Mouse (Mus musculus): ENCODE measurements around the gene Angptl6.

The Angptl6 gene

DNA sequence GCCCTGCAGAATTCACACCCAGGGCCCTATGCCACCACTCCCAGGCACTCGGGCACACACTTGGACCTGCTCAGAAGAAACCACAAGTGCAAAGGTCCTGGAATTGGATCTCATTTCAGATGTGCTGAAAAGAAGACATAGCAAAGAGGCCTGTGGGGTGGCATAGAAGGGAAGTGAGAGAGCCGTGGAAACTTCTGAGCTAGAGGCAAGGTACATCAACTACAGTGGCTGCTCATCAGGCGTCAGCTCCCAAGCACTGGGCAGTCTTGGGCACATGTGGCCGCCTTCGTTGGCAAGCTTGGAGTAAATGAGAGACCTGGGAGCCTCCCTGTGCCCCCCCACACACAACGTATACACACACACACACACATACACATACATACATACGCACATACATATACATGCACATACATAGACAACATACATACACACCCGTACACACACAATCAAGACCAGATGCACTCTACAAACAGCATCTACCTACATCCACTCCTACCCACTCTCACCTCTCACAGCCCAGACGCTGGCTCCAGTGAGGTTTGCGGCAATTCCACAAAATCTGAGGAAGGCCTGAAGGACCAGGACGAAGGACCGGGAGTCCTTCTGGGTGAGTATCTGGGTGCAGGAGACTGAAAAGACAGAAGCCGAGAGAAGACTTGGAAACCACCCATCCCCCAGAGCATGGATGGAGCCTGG, at the start of gene Angptl6:
Gene Angptl6 (minus strand): TSS at position 631 of the 696 bp plus-strand sequence.
- no peak for DNase-seq (ENCODE audit: low read depth)

DNA sequence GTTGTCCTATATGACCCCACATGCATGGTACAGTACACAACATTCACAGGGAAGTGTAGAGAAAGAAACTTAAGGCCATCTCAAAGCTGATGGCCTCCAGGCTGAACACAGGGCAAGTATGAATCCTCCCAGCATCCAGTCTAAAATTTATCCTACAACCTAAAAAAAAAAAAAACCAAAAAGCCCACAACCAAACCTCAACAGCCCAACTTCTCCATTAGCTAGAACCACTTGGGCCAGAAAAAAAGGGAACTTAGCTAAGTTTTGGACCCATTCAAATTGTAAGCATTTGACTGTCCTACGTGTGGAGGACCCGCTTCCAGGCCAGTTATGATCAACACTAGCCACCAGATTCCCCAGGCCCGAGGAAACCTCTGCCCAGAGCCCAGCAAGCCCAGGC, 43.7 kb upstream of the Angptl6 start:
- no peak for DNase-seq (ENCODE audit: low read depth)

DNA sequence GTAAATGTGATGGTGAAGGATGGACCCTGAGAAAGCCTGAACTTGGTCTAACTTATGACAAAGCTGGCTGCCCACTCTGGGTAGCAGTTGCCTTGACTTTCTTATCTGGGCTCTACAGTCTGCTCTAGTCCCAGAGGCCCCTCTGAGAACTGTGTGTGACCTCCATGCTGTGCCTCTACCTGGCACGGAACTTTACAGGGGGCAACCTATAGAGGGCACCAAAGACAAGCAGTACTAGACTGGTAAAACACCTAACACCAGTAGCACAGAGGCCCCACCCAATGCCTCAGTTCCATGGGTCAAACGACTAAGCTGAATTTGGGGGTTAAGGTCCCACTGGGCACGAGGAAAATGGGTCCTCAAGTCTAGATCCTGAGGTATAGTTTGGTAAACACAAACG, 36.6 kb upstream of the Angptl6 start:
- DNase-seq (ENCODE audit: low read depth) = peak; percentile 70

DNA sequence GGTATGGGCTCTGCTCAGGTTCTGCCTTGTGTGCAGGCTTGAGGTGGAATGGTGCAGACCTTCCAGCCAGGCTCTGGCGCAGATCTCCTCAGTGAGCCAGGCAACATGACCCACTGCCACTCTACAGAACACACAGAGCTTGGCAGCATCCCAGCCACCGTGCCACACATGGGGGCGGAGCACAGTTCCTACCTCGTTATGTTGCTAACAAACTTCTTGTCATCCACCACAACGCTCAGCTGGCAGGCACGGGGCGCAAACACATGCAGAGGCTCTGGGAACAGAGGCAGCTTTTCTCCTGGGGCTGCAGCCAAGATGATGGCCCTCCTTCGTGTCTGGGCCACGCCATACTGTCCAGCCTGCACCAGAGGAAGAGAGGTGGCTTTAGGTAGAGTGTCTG, 30.4 kb upstream of the Angptl6 start:
- DNase-seq (ENCODE audit: low read depth) = no peak

DNA sequence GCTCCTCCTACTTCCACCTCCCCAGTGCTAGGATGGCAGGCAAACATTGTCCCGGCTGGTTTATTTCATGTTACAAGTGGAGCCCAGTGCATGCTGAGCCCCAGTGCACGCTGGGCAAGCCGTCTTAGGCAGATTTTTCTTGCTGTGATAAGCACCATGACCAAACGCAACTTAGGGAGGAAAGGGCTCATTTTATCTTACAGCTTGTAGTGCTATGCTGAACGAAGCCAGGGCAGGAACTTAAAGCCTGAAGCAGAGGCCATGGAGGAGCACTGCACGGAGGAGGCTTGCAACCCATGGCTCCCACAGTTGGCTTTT, 22.6 kb upstream of the Angptl6 start:
- DNase-seq (ENCODE audit: low read depth) = no peak

DNA sequence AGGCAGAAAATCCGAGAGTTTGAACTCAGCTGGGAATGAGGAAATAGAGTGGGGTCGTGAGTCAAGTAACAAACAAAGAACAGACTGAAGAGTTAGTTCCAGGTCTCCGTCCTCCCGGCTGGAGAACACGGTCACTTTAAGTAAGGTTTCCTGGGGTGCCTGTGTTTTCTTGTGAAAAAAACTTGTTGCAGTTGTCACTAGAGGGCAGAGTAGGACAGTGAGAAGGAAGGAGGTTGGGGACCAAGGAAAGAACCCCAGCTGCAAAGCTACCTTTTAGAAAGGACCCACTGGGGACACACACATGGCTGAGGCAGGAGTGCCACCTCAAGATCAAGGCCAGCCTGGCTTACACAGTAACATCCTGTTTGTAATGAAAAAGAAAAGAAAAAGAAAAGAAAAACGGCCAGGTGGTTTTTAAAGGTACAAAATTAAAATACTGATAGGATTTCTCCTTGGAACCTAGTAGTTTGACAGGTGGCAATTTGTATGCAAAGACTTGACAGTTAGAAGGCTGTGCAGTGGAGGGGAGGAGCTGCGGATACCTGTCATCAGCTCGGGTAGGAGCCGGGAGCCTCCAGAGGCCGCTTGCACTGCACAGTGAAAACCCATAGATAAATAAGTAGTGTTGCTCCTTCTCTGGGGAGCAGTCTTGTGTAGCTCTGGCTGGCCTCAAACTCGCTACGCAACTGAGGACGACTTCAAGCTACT, 22.1 kb upstream of the Angptl6 start:
- peak; percentile 83 for DNase-seq (ENCODE audit: low read depth)

DNA sequence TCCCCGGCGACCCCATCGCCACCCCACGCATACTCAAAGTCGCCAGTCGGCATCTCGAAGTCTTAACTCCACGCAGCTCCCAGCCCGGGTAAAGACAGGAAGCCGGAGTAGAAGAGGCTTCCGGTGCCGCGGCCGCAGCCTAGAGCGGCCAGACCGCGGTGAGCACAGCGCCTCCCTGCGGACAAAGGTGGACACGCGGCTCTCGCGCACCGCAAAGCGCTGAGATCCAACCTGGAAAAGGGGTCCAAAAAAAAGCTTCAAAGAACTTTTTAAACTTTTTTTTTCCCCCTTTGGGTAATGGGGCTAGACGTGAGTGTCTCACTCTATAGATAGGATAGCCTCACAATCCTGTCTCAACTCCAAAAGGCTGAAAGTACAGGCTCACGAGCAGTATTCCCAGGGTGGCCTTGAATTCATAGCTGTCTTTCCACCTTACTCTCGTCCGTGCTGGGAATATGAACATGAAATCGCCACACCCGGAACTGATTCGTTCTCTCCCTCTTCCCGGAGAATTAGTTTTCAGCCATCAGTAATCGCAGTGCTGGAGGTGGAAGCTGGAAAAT, 19.1 kb upstream of the Angptl6 start, which contains the start of gene Eif3g:
Gene Eif3g (minus strand): TSS at position 113 of the 563 bp plus-strand sequence.
- DNase-seq (ENCODE audit: low read depth) = peak; percentile 91

DNA sequence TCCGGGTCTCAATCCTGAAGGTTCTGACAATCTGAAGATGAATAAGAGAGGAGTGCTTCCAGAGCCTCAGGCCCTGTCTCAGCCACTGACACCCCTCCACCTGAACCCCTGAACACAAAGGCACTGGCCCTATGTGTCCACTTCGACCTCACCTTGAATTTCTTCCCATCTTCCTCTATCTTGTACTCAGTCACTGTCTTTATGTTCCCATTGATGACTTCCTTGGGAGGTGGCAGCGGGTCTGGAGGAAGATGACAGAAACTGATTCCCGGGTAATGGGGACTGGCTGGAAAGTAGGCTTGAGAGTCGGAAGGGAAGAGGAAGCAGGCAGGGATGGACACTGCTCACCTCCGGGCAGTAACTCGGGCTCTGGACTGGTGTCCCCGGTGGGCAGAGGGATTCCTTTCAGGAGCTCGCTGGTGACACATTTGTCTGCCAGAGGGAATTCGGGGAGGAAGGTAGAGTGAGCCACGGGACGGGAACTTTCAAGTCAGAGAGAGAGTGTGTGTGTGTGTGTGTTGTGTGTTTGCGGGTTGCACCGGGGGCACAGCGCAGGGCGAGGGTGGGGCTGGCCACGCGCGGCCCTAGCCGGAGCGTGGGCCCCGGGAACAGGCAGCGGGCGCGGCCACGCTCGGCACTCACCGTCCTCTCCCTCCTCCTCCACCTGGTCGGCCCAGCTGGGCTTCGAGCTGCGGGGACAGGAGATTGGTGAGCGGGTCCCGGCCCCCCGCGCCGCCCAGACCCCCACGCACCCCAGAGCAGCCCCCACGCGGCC, 18.4 kb upstream of the Angptl6 start:
- peak; percentile 22 for DNase-seq (ENCODE audit: low read depth)

DNA sequence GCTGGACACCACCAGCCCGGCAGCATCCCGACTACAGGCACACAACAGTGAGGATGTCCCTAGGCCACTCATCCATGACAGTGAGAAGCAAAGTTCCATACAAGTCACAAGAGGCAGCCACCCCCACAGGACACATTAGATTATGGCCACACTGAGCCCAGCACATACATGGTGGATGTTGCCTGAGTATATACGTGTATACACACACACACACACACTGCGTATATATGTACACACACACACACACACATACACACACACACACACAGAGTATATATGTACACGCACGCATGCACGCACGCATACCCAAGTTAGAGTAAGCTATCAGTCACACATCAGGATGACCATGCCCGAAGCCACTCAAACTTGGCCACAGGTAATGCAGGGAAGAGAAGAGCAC, 15.9 kb upstream of the Angptl6 start:
- no peak for DNase-seq (ENCODE audit: low read depth)

DNA sequence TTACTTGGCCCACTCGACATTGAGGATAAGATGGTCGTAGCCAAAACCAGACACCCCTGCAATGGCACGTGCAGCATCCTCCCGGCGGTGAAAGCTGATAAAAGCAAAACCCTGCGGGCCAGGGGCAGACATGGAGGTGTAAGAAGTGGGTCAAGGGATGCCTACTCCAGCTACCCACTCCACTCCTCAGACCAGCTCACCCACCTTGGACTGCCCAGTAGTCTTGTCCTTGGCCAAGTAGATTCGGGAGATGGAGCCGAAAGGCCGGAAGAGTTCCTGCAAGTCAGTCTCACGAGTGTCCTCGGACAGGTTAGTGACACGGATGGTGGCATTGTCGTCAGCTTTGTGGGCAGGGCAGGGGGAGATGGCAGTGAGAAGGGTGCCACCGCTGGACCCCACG, 15.1 kb upstream of the Angptl6 start:
- DNase-seq (ENCODE audit: low read depth) = no peak

DNA sequence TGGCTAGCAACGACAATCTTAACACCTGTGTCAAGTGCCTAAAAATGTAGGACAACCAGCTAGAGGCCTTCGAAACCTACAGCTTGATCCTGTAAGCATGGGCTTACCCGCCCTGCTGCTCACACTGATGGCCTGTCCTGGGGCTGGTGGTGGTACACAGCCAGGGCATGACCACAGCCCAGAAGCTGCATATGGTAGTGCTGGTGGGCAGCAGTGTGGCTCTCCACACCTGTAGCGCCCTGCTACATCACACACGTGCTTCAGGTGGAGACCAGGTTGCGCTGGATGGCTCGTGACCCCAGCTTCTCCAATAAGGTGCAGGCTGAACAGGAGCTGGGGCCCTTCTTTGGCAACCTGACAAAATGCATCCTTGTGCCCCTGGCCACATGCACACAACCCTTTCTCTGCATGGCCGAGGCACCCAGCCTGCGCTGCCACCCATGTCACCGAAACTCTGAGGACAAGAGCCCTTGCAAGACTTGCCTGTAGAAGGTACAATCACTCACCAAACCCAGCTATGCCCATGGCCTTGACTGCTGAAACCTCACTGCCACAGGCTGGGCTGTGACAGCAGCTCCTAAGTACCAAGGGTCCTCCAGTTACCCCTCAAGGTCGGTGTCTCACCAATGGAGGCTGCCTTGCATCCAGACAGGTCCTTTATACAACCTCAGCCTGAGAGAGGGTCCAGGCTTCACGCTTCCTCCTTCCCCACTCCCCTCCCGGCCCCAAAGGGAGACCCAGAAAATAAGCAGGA, 14.2 kb upstream of the Angptl6 start:
- DNase-seq (ENCODE audit: low read depth) = no peak

DNA sequence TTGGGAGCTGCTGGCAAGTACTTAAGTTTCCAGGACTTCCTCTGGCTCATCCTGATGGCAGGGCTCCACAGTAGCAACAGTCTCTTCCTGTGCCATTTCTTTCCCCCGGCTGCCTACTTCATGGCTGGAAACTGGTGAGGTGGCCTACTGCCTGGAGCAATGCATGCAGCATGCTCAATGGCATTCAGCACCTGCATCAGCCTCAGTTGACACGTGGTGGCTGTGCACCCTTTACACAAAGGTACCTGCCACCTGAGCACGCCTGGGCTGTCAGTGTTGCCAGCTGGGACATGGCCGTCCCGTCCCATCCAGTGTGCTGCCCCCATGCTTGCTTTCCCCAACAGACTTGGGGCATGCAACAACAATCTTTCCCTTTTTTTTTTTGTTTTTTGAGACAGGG, 13.5 kb upstream of the Angptl6 start:
- DNase-seq (ENCODE audit: low read depth) = no peak

DNA sequence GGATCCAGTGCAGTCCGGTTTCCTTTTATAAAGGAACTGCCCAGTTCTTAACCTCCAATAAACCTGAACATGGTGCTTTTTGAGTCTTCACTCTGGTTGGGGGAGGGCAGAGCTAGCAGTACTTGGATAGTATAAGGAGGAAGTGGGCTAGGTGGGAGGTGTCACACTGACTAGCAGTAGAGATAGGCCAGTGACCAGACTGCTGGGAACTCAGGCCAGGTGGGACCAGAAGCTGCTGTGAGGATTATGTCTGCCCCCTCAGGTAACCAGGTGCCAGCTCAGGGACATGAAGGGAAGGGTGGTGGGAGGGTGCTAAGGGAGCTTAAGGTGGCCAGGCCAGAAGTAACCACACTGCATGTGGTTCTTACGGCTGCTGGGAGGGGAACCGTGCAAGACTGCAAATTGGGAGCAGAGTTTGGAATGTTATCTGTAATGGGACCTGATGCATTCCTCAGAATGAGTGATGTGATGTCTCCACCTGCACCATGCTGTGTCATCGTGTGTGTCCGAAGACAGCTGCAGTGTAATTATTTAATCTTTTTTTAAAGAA, 12.7 kb upstream of the Angptl6 start:
- no peak for DNase-seq (ENCODE audit: low read depth)

DNA sequence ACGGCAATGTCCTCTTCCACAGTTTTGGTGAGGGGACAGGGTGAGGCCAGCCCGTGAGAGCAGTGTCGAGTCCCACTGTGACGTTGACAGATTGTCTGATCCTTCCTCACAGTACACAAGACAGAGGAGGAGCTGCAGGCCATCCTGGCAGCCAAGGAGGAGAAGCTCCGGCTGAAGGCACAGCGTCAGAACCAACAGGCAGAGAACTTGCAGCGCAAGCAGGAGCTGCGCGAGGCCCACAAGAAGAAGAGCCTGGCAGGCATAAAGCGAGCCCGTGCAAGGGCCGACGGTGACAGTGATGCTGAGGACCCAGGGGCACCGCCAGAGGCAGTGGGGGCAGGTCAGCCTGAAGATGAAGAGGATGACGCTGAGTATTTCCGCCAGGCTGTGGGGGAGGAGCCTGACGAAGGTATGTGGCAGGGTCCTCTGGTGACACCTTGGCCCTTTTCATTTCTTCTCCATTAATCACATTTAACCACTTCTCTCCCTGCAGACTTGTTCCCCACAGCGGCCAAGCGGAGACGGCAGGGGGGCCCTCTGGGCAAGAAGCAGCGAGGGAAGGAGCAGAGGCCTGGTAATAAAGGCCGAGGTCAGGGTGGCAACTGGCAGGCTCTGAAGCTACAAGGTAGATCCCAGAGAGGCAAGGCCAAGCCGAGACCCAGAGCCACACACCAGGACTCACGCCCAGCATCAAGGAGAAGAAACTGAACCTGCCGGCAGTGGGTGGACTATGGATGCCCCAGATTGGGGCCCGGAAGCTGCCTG, 12.0 kb upstream of the Angptl6 start:
- no peak for DNase-seq (ENCODE audit: low read depth)

DNA sequence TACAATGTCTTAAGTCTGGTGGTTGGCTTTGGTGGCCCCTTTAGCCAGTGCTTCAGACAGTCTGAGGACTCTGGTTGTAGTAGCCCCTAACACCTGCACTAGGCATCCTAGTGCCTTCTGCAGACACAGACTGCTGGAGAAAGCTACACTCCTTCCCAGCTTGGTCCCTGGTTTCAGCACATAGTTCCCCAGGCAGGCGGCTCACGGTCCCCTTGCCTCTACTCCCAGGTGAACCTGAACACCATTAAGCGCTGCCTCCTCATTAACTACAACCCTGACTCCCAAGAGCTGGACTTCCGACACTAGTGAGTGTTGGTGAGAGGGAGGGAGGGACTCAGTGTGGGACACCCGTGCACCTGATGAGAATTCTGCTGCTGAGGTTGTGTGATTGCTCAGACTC, 10.9 kb upstream of the Angptl6 start:
- DNase-seq (ENCODE audit: low read depth) = no peak

DNA sequence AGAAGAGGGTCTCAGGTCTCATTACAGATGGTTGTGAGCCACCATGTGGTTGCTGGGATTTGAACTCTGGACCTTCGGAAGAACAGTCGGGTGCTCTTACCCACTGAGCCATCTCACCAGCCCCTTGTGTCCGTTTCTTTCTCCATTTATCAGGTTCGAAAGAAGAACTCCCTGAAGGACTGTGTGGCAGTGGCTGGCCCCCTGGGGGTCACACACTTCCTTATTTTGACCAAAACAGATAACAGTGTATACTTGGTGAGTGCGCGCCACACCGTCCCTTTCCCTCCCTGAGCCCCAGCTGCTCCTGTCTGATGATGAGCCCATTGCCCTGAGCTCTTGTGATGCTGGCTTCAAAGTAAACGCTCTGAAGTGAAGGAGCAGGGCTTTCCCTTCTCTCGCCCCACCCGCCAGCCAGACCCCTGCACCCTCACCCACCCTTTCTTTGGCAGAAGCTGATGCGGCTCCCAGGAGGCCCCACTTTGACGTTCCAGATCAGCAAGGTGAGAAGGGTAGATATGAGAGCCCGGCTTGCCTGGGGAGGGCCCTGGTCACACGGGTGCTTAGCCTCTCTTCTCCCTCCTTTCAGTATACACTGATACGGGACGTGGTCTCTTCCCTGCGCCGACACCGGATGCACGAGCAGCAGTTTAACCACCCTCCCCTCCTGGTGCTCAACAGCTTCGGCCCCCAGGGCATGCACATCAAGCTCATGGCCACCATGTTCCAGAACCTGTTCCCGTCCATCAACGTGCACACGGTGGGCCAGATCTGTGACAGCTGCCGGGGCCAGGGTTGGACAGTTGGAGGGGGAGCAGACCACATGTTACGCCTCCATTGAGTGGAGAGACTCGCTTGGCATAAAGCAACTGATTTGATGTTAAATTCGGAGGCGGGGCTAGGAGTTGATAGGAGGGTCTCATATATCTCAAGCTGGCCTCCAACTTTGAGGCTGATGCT, 9.9 kb upstream of the Angptl6 start:
- no peak for DNase-seq (ENCODE audit: low read depth)

DNA sequence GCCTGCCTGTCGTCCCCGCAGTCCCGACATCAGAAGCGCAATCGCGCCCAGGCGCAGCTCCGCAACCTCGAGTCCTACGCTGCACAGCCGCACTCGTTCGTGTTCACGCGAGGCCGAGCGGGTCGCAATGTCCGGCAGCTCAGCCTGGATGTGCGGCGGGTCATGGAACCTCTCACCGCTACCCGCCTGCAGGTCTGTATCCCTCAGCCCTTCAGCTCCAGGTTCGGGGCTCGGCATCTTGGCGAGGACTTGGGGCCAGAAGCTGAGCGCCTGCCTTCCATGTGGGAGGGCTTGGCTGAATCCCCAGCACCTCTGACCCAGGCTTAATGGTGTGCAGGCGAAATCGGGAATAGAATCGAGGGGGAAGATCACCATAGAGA, 8.8 kb upstream of the Angptl6 start:
- DNase-seq (ENCODE audit: low read depth) = no peak

DNA sequence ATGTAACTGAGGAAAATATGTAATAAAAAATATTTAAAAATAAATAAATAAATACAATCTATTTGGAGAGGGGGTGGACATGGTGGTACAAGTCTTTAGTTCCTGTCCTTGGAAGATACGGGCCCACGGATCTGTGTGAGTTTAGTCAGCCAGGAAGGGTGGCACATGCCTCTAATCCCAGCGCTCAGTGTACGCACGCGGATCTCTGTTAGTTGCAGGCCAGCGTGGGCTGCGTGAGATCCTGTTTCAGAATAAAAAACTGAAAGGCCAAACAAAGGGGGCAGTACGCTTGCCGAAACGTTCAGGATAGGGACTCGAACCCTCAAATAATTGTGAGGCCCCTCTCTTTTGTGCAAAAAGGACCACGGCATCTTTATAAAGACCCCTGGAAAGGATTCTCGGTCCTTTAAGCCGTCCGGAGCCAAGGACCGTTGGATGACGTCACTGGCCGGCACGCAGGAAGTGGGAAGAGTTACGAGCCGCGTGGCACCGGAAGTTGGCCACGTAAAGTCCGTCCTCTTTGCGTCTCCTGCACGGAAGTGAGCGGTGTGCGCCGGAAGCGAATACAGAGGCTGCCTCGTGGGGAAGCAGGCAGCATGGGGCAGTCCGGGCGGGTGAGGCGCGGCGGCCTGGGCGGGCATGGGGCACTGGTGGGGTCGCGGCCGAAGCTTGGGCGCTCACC, 8.3 kb upstream of the Angptl6 start, which contains the start of gene Ppan:
Gene Ppan (plus strand): TSS at position 472 of the 682 bp plus-strand sequence.
- peak; percentile 95 for DNase-seq (ENCODE audit: low read depth)

DNA sequence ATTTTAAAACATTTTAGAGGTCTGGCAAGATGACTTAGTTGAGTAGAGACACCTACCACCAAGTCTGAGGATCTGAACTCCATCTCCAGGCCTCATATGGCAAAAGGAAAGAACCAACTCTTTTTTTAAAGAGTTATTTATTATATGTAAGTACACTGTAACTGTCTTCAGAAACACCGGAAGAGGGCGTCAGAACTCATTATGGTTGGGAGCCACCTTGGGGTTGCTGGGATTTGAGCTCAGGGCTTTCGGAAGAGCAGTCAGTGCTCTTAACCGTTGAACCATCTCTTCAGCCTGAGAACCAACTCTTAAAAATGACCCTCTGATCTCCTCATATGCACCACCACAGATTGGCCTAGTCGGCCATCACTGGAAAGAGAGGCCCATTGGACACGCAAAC, 7.7 kb upstream of the Angptl6 start:
- DNase-seq (ENCODE audit: low read depth) = no peak

Measured in naive thymus-derived CD4-positive, alpha-beta T cell, adult 2 months (primary cell).